Mouse (Mus musculus) adrenal gland, adult 18-20 months (tissue): ENCODE measurements around the gene Slc7a6. TPM values are rescaled to one million over a fixed set of nuclear protein-coding genes. Genes with fewer than 3 reads are reported as not detected.

ENCODE experiments used
- DNase-seq, 2 experiments: peaks; one replicate each; pipeline ENCODE4 v3.0.0; 2021 to 2022; ENCODE audit warnings: low spot score in 2 of 2
- total RNA-seq, 2 experiments: library from RNA; stranded (reverse); gene quantifications; 1 replicate in 1 of 2; 2 replicates in 1 of 2; pipeline ENCODE4 v1.2.3; 2021

The Slc7a6 gene
- total RNA-seq, 2 experiments from 2014 or later: 21.5 to 28.0 TPM

- DNase-seq: peak in 1 of 2 experiments; percentile 23
Measured at GRCm38 (mm10) chr8:106138616-106139015, 30.0 kb upstream of the Slc7a6 start.

- no peak for DNase-seq
Measured at GRCm38 (mm10) chr8:106140191-106140590, 28.5 kb upstream of the Slc7a6 start.

- peak; percentile 84 to 87 for DNase-seq
Measured at GRCm38 (mm10) chr8:106140769-106141168, 27.9 kb upstream of the Slc7a6 start.

GRCm38 (mm10) chr8:106145331-106145730 lies 23.3 kb upstream of the Slc7a6 start:
- DNase-seq: peak in 1 of 2 experiments; percentile 18

- no peak for DNase-seq
Measured at GRCm38 (mm10) chr8:106146014-106146413, 22.6 kb upstream of the Slc7a6 start.

- DNase-seq: peak; percentile 45 to 52
Measured at GRCm38 (mm10) chr8:106147868-106148565, 20.6 kb upstream of the Slc7a6 start.

- peak in 1 of 2 experiments; percentile 28 for DNase-seq
Measured at GRCm38 (mm10) chr8:106149025-106149424, 19.6 kb upstream of the Slc7a6 start.

GRCm38 (mm10) chr8:106149801-106150652 lies 18.6 kb upstream of the Slc7a6 start, which contains the start of gene Pla2g15:
Pla2g15 (plus strand) TSS chr8:106150399.
- DNase-seq: peak; percentile 83 to 84

- DNase-seq: no peak
Measured at GRCm38 (mm10) chr8:106150653-106151000, 18.0 kb upstream of the Slc7a6 start.

- no peak for DNase-seq
Measured at GRCm38 (mm10) chr8:106151041-106151440, 17.6 kb upstream of the Slc7a6 start.

- no peak for DNase-seq
Measured at GRCm38 (mm10) chr8:106152876-106153275, 15.8 kb upstream of the Slc7a6 start.

GRCm38 (mm10) chr8:106157419-106157818 lies 11.2 kb upstream of the Slc7a6 start:
- no peak for DNase-seq

GRCm38 (mm10) chr8:106158381-106158780 lies 10.3 kb upstream of the Slc7a6 start:
- DNase-seq: no peak

GRCm38 (mm10) chr8:106159876-106160275 lies 8.8 kb upstream of the Slc7a6 start:
- DNase-seq: no peak

- no peak for DNase-seq
Measured at GRCm38 (mm10) chr8:106163251-106163650, 5.4 kb upstream of the Slc7a6 start.

GRCm38 (mm10) chr8:106165460-106165859 lies 3.2 kb upstream of the Slc7a6 start:
- peak; percentile 62 to 74 for DNase-seq

GRCm38 (mm10) chr8:106169017-106169933 lies 618 bp downstream of the Slc7a6 start:
- DNase-seq: peak; percentile 39 to 41

GRCm38 (mm10) chr8:106169934-106170480 lies 1.4 kb downstream of the Slc7a6 start:
- no peak for DNase-seq

GRCm38 (mm10) chr8:106173566-106173965 lies 4.9 kb downstream of the Slc7a6 start:
- DNase-seq: no peak

- no peak for DNase-seq
Measured at GRCm38 (mm10) chr8:106176891-106177290, 8.2 kb downstream of the Slc7a6 start.

- DNase-seq: no peak
Measured at GRCm38 (mm10) chr8:106177594-106177993, 8.9 kb downstream of the Slc7a6 start.
